Mouse (Mus musculus) olfactory bulb, adult 2 months (tissue): ENCODE measurements around the gene 5330417H12Rik.

ENCODE experiments used
- CTCF ChIP-seq: fragments of 200-500 bp; IDR thresholded peaks from 2 replicates; pipeline ENCODE4 v1.5.1; 2012; ENCODE audit warnings: low read depth, mild to moderate bottlenecking, low read length, moderate library complexity; ENCODE audit not compliant: insufficient read depth
- POLR2A ChIP-seq: fragments of 200-500 bp; IDR thresholded peaks from 2 replicates; pipeline ENCODE4 v1.6.1; 2012; ENCODE audit warnings: mild to moderate bottlenecking, low read depth, low read length, moderate library complexity; ENCODE audit not compliant: insufficient read depth

- TF ChIP-seq POLR2A = no peak
- no peak for TF ChIP-seq CTCF
Measured at GRCm38 (mm10) chr7:107625061-107625460, at the start of gene 5330417H12Rik.
